Mouse (Mus musculus) B cell, adult 62 days (primary cell): ENCODE results near the gene Olfr1013. TPM values are rescaled to one million over a fixed set of nuclear protein-coding genes. Genes with fewer than 3 reads are reported as not detected.

Experiments used
- total RNA-seq: library from RNA; stranded (reverse); gene quantifications from 4 replicates; pipeline ENCODE4 v1.2.4, GENCODE M21; 2023

The Olfr1013 gene
- total RNA-seq = not detected in 4 replicates

GRCm38 (mm10) chr2:85766798-85767197 is at the start of gene Olfr1013:
Olfr1013 (plus strand) TSS chr2:85767098.

GRCm38 (mm10) chr2:85762666-85763065 is 4.2 kb upstream of the Olfr1013 start, which contains the start of gene Olfr1012:
Olfr1012 (minus strand) TSS chr2:85762766.

GRCm38 (mm10) chr2:85772413-85772812 is 5.5 kb downstream of the Olfr1013 start, which contains the start of gene Olfr1014:
Olfr1014 (plus strand) TSS chr2:85772713.

GRCm38 (mm10) chr2:85781717-85782116 is 14.8 kb downstream of the Olfr1013 start, which contains the start of gene Olfr1015:
Olfr1015 (plus strand) TSS chr2:85782017.

GRCm38 (mm10) chr2:85802444-85802843 is 35.5 kb downstream of the Olfr1013 start, which contains the start of gene Olfr1016:
Olfr1016 (minus strand) TSS chr2:85802544.

GRCm38 (mm10) chr2:85818179-85818578 is 51.3 kb downstream of the Olfr1013 start, which contains the start of gene Olfr1018:
Olfr1018 (plus strand) TSS chr2:85818479.

Other genes with a start within 250 kb of the Olfr1013 start
- not detected in 4 replicates for gene 4833423E24Rik, start 248.1 kb upstream of the Olfr1013 start, total RNA-seq
- gene Olfr996, start 187.9 kb upstream of the Olfr1013 start, total RNA-seq = not detected in 4 replicates
- not detected in 4 replicates for gene Olfr998, start 178.2 kb upstream of the Olfr1013 start, total RNA-seq
- not detected in 4 replicates for gene Olfr1000, start 155.2 kb upstream of the Olfr1013 start, total RNA-seq
- gene Olfr1002, start 116.4 kb upstream of the Olfr1013 start, total RNA-seq = not detected in 4 replicates
- gene Olfr154, start 102.6 kb upstream of the Olfr1013 start, total RNA-seq = not detected in 4 replicates
- gene Olfr1006, start 88.3 kb upstream of the Olfr1013 start, total RNA-seq = not detected in 4 replicates
- not detected in 4 replicates for gene Olfr1008, start 77.7 kb upstream of the Olfr1013 start, total RNA-seq
- not detected in 4 replicates for gene Olfr1009, start 51.7 kb upstream of the Olfr1013 start, total RNA-seq
- not detected in 4 replicates for gene Olfr1012, start 4.3 kb upstream of the Olfr1013 start, total RNA-seq
- not detected in 4 replicates for gene Olfr1014, start 5.6 kb downstream of the Olfr1013 start, total RNA-seq
- not detected in 4 replicates for gene Olfr1015, start 14.9 kb downstream of the Olfr1013 start, total RNA-seq
- gene Olfr1016, start 35.4 kb downstream of the Olfr1013 start, total RNA-seq = not detected in 4 replicates
- not detected in 4 replicates for gene Olfr1018, start 51.4 kb downstream of the Olfr1013 start, total RNA-seq
- not detected in 4 replicates for gene Olfr1019, start 78.4 kb downstream of the Olfr1013 start, total RNA-seq
- gene Olfr1020, start 79.9 kb downstream of the Olfr1013 start, total RNA-seq = not detected in 4 replicates
- gene Olfr1022, start 101.5 kb downstream of the Olfr1013 start, total RNA-seq = not detected in 4 replicates
- not detected in 4 replicates for gene Olfr1023, start 118.5 kb downstream of the Olfr1013 start, total RNA-seq
- gene Olfr1024, start 138.0 kb downstream of the Olfr1013 start, total RNA-seq = not detected in 4 replicates
- not detected in 4 replicates for gene Olfr1025-ps1, start 148.1 kb downstream of the Olfr1013 start, total RNA-seq
- not detected in 4 replicates for gene Olfr1026, start 154.5 kb downstream of the Olfr1013 start, total RNA-seq
- gene Olfr1028, start 183.3 kb downstream of the Olfr1013 start, total RNA-seq = 0.15 TPM in 1 of 4 replicates, not detected in the others
- gene Olfr1029, start 206.8 kb downstream of the Olfr1013 start, total RNA-seq = not detected in 4 replicates
- not detected in 4 replicates for gene Olfr1030, start 212.2 kb downstream of the Olfr1013 start, total RNA-seq
- not detected in 4 replicates for gene Olfr1031, start 223.2 kb downstream of the Olfr1013 start, total RNA-seq
- not detected in 4 replicates for gene Olfr1032, start 238.4 kb downstream of the Olfr1013 start, total RNA-seq